Mouse (Mus musculus) stomach, postnatal 0 days (tissue): ENCODE measurements around the gene Zc3hc1. TPM values are rescaled to one million over a fixed set of nuclear protein-coding genes. Genes with fewer than 3 reads are reported as not detected.
"Not testable (repeated sequence)": the region's sequence is repeated elsewhere in the genome, so short reads cannot be mapped to it uniquely, and the experiment has no call there.

ENCODE experiments used
- ATAC-seq: fragments of 200-750 bp; cut with Nextera tagmentation; 2 replicates; pipeline ENCODE4 v1.8.0; 2017; ENCODE audit not compliant: low FRiP score, low TSS enrichment
- DNase-seq: peaks from one replicate; pipeline ENCODE4 v3.0.0-alpha.2; 2016; ENCODE audit warnings: low spot score
- H3K27ac ChIP-seq: fragments of 300-500 bp; sonication (generic); replicated peaks from 2 replicates; pipeline ENCODE4 v1.5.1; 2014; ENCODE audit warnings: mild to moderate bottlenecking, control low read depth
- H3K27me3 ChIP-seq: fragments of 300-500 bp; sonication (generic); 2 replicates; pipeline ENCODE4 v1.6.1; 2014; ENCODE audit warnings: low read length; ENCODE audit not compliant: control insufficient read depth, insufficient read depth
- H3K36me3 ChIP-seq: fragments of 300-500 bp; sonication (generic); 2 replicates; pipeline ENCODE4 v1.6.1; 2014; ENCODE audit warnings: low read length, mixed read lengths; ENCODE audit not compliant: control insufficient read depth, insufficient read depth
- H3K4me1 ChIP-seq: fragments of 300-500 bp; sonication (generic); replicated peaks from 2 replicates; pipeline ENCODE4 v1.6.1; 2014; ENCODE audit warnings: antibody characterized with exemption; ENCODE audit not compliant: control insufficient read depth, insufficient read depth
- H3K4me2 ChIP-seq: fragments of 300-500 bp; sonication (generic); replicated peaks from 2 replicates; pipeline ENCODE4 v1.6.1; 2014; ENCODE audit warnings: low read depth, mild to moderate bottlenecking, control low read depth, moderate library complexity
- H3K4me3 ChIP-seq: fragments of 300-500 bp; sonication (generic); 2 replicates; pipeline ENCODE4 v1.5.1; 2014; ENCODE audit warnings: low read depth, low read length, control low read depth
- H3K9ac ChIP-seq: fragments of 300-500 bp; sonication (generic); 2 replicates; pipeline ENCODE4 v1.6.1; 2014; ENCODE audit warnings: mild to moderate bottlenecking, low read length, control low read depth, mixed read lengths
- H3K9me3 ChIP-seq: fragments of 300-500 bp; sonication (generic); 2 replicates; pipeline ENCODE4 v1.6.1; 2016; ENCODE audit warnings: low read length; ENCODE audit not compliant: control insufficient read depth
- CTCF ChIP-seq: IDR thresholded peaks from 2 replicates; pipeline ENCODE4 v1.5.1; 2016; ENCODE audit warnings: antibody characterized with exemption, low read depth, mild to moderate bottlenecking, moderate library complexity
- EP300 ChIP-seq: optimal IDR thresholded peaks from 2 replicates; pipeline ENCODE3; 2016; ENCODE audit warnings: antibody characterized with exemption
- WGBS: fragments of 180-500 bp; shearing (Covaris S2); extraction: QIAGEN DNeasy Blood & Tissue Kit; methylation state at CpG from one replicate; pipeline ENCODE4 v1.1.7; 2014; 5-methylcytosine and 5-hydroxymethylcytosine counted together
- polyA plus RNA-seq: library from polyadenylated mRNA; unstranded; fragments of >200 nt; fragmentation: Nextera tagmentation; extraction: Ambion mirVana; gene quantifications from 2 replicates; pipeline ENCODE4 v1.2.1, GENCODE M21; 2015

Zc3hc1 gene
- polyA plus RNA-seq, 1 experiment from 2014 or later: 16.4 TPM

DNA sequence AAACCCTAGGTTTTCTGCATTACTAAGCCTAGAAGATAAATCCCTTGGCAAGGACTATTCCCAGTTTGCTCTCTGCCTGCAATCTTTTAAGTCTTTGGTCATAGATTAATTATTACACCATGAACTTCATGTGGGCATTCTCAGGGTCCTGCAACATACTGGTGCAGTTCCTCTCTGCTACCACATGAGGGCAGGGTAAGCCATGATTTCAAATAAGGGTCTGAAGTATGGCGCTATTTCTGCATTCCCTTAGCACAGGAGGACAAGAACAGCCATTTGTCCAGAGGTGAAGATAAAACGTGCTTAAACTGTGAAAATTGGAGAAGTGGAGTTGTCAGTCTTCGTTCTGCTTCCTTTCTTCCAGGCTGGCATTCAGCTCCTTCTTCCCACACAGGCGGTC is 12.6 kb upstream of the Zc3hc1 start:
- no peaks in the 10 kb centered on the region for H3K4me1 ChIP-seq
- H3K27me3 ChIP-seq: no peaks in the 10 kb centered on the region
- WGBS: 22% methylated on average over 4 of the region's 4 CpGs
- TF ChIP-seq CTCF (peak; percentile 99), EP300 (no peak)
- H3K36me3 ChIP-seq: no peaks in the 10 kb centered on the region
- no peak overlapping the region for H3K27ac ChIP-seq
- ATAC-seq (no peak), DNase-seq (peak; percentile 55)
- H3K4me3 ChIP-seq: no peak overlapping the region
- H3K9ac ChIP-seq: no peak overlapping the region
- H3K9me3 ChIP-seq: no peaks in the 10 kb centered on the region
- no peak overlapping the region for H3K4me2 ChIP-seq

DNA sequence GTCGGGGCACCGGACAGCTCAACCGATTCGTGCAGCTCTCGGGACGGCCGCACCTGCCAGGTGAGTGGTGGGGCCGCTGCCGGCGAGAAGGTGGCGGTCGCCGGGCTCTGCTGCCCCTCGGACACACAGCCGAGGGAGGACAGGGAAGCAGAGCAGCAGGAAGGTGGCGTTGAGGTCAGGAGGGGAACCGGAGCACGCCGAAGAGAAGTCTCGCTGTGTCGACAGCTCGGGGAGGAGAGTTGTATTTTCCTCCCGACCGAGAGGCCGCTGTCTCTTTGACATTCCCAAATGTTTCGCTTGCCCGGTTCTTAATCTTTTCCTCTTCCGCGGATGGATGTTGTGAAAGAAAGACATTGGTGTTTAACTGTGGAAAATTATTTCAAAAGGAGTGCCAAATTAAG is 11.3 kb upstream of the Zc3hc1 start:
- ATAC-seq: peak; percentile 23; the same call in 1 of the 2 replicates
- H3K27me3 ChIP-seq: no peaks in the 10 kb centered on the region
- TF ChIP-seq EP300 (no peak), CTCF (no peak)
- WGBS: under 1% methylated on average over 29 of the region's 29 CpGs
- H3K9me3 ChIP-seq: no peaks in the 10 kb centered on the region
- H3K4me2 ChIP-seq: peak overlapping the region; percentile 61
- peak overlapping the region; percentile 91 for H3K9ac ChIP-seq
- DNase-seq: peak; percentile 62
- H3K4me1 ChIP-seq: no peaks in the 10 kb centered on the region
- peak overlapping the region; percentile 94 for H3K27ac ChIP-seq
- H3K36me3 ChIP-seq: no peaks in the 10 kb centered on the region
- peak overlapping the region; percentile 99 for H3K4me3 ChIP-seq

DNA sequence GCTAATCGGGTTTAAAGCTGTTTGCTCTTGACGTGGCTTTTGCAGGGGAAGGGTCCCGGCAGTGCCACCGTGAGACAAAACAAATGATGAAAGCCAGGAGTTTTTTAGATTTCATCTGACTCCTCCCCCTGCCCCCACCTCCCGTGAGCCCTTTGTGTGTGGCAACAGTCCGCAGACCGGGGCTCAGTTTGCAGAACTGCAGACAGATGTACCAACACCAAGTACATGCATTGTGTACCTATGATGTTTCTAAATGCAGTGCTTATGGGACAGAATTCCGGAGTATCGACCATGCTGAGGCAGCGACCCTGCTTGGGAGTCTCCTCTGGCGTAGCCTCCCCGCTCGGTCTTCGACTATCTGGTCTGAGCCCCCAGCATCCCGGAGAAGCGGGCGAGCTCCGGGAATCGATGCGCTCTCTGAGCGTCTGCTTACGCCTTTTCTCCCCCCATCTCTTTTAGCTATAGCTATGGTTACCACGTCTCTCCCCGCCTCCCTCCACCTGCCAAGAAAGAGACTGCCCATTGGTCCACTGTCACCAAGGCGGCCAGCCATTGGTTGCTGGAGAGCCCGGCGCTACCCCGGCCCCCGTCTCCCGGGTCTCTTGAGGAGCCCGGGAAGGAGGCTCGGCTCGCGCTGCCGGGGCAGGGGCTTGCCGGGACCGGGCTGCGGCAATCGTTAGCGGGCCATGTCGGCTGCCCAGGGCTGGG is 10.6 kb upstream of the Zc3hc1 start, which contains the start of gene Klhdc10:
Klhdc10 (plus strand) TSS at position 561 of the 708 bp plus-strand sequence.
- peak; percentile 97 for DNase-seq
- TF ChIP-seq CTCF (no peak), EP300 (peak; percentile 97)
- no peaks in the 10 kb centered on the region for H3K27me3 ChIP-seq
- under 1% methylated on average over 41 of the region's 41 CpGs for WGBS
- H3K36me3 ChIP-seq: no peaks in the 10 kb centered on the region
- ATAC-seq: peak; percentile 99
- peak within 1 kb of the TSS; percentile 99 for H3K4me3 ChIP-seq
- no peaks in the 10 kb centered on the region for H3K4me1 ChIP-seq
- H3K27ac ChIP-seq: peak within 1 kb of the TSS; percentile 94
- peak within 1 kb of the TSS; percentile 62 for H3K4me2 ChIP-seq
- no peaks in the 10 kb centered on the region for H3K9me3 ChIP-seq
- H3K9ac ChIP-seq: peak within 1 kb of the TSS; percentile 91

DNA sequence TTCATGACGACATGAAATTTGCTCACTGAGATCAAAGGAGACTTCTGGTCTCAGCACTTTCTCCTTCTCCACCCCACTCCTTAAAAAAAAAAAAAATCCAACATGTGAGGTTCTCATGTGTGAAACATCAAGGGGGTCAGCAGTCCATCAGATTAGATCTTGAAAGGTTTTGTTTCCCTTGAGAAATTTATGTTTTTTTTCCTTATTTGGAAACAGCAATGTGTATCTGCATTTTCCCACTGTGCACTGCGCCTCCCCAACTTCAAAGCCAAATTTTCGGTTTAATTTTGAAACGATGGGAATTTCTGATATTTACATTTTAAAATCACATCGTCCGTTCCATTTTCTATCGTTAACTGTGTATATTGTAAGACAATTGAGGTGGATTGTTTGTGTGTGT is 9.9 kb upstream of the Zc3hc1 start:
- no peaks in the 10 kb centered on the region for H3K4me1 ChIP-seq
- ATAC-seq (no peak), DNase-seq (no peak)
- peak overlapping the region; percentile 62 for H3K4me2 ChIP-seq
- H3K4me3 ChIP-seq: peak overlapping the region; percentile 99
- H3K36me3 ChIP-seq: no peaks in the 10 kb centered on the region
- no peak for TF ChIP-seq CTCF
- no peak for TF ChIP-seq EP300
- H3K27me3 ChIP-seq: no peaks in the 10 kb centered on the region
- peak overlapping the region; percentile 94 for H3K27ac ChIP-seq
- no peaks in the 10 kb centered on the region for H3K9me3 ChIP-seq
- peak overlapping the region; percentile 45 for H3K9ac ChIP-seq
- 3% methylated on average over 7 of the region's 7 CpGs for WGBS

DNA sequence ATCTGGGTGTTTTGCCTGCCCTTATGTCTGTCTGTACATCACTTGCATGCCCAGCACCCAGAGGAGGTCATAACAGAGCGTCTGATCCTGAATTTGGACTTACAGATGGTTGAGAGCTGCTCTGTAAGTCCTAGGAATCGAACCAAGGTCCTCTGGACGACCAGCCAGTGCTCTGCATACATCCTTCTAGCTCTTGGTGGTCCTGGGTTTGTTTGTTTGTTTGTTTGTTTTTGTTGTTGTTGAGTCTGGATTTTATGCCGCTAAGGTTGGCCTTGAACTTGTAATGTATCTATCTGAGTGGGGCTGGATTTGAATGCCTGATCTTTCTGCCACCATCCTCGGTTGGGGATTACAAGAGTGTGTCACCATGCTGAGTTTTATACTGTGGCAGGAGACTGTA is 9.3 kb upstream of the Zc3hc1 start:
- H3K4me1 ChIP-seq: no peaks in the 10 kb centered on the region
- no peak overlapping the region for H3K4me2 ChIP-seq
- 74% methylated on average over 5 of the region's 5 CpGs for WGBS
- no peak overlapping the region for H3K9ac ChIP-seq
- TF ChIP-seq EP300 (no peak), CTCF (no peak)
- H3K4me3 ChIP-seq: no peak overlapping the region
- H3K9me3 ChIP-seq: no peaks in the 10 kb centered on the region
- no peak for DNase-seq
- no peaks in the 10 kb centered on the region for H3K27me3 ChIP-seq
- H3K27ac ChIP-seq: no peak overlapping the region
- ATAC-seq: no peak
- no peaks in the 10 kb centered on the region for H3K36me3 ChIP-seq

DNA sequence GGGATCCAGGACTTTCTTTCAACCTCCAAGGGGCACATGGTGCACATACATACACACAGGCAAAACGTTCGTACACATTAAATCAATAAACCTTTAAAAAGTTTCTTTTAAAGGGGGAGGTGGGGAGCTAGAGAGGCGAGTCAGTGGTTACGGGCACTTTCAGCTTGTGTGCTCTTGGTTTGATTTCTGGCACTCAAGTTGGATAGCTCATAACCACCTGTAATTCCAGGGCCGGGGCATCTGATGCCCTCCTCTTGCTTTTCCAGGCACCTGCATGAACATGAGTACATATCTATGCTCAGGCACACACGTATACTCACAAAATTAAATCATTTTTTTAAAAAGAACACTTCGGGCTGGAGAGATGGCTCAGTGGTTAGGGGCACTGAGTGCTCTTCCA is 1.2 kb upstream of the Zc3hc1 start:
- no peaks in the 10 kb centered on the region for H3K9me3 ChIP-seq
- no peak for ATAC-seq
- H3K27me3 ChIP-seq: no peaks in the 10 kb centered on the region
- whole genome bisulfite sequencing: 80% methylated on average over 7 of the region's 7 CpGs
- TF ChIP-seq CTCF (no peak), EP300 (no peak)
- no peak overlapping the region for H3K4me2 ChIP-seq
- no peak overlapping the region for H3K9ac ChIP-seq
- H3K27ac ChIP-seq: no peak overlapping the region
- no peaks in the 10 kb centered on the region for H3K4me1 ChIP-seq
- H3K36me3 ChIP-seq: no peaks in the 10 kb centered on the region
- no peak for DNase-seq
- H3K4me3 ChIP-seq: no peak overlapping the region

DNA sequence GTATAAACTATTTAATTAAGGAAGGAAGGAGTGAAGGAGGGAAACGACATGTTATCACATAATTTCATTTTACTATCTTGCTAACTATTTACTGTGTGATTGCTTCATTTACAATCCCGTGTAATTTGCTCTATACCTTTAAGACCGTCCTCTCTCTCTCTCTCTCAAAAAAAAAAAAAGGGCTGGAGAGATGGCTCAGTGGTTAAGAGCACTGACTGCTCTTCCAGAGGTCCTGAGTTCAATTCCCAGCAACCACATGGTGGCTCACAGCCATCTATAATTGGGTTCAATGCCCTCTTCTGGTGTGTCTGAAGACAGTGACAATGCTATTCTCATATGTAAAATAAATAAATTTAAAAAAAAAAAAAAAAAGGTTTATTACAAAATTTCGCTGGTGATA is 557 bp downstream of the Zc3hc1 start:
- DNase-seq, ATAC-seq, H3K4me1 ChIP-seq, H3K27ac ChIP-seq, H3K9me3 ChIP-seq, H3K36me3 ChIP-seq, H3K27me3 ChIP-seq: not testable (repeated sequence)
- H3K4me3 ChIP-seq: peak overlapping the region; percentile 75
- H3K9ac ChIP-seq: peak overlapping the region; percentile 82; the same call in 1 of the 2 replicates
- WGBS: 19% methylated on average over 4 of the region's 4 CpGs
- peak overlapping the region; percentile 61 for H3K4me2 ChIP-seq
